Mouse (Mus musculus) ES-E14 (cell line): ENCODE results near the gene Slu7.

Source experiments
- CHD2 ChIP-seq: IDR thresholded peaks from 2 replicates; pipeline ENCODE4 v1.6.1; 2014; ENCODE audit warnings: mild to moderate bottlenecking, low read depth, low read length, inconsistent platforms
- HCFC1 ChIP-seq: IDR thresholded peaks from 2 replicates; pipeline ENCODE4 v1.6.1; 2012; ENCODE audit warnings: low read length, inconsistent platforms, borderline replicate concordance; ENCODE audit not compliant: insufficient read depth
- MAFK ChIP-seq: IDR thresholded peaks from 2 replicates; pipeline ENCODE4 v1.6.1; 2014; ENCODE audit warnings: mild to moderate bottlenecking, low read depth, low read length, inconsistent platforms; ENCODE audit not compliant: insufficient read depth
- ZC3H11A ChIP-seq: IDR thresholded peaks from 2 replicates; pipeline ENCODE4 v1.6.1; 2012; ENCODE audit warnings: low read depth, mild to moderate bottlenecking, inconsistent platforms, low read length, borderline replicate concordance

- TF ChIP-seq HCFC1 = no peak
- no peak for TF ChIP-seq ZC3H11A
- no peak for TF ChIP-seq MAFK
- no peak for TF ChIP-seq CHD2
Measured at GRCm38 (mm10) chr11:43408888-43409287, 24.7 kb upstream of the Slu7 start.
